Mouse (Mus musculus) forelimb bud, embryonic 11.5 days (tissue): ENCODE measurements around the gene Pdxdc1.
"Not testable (repeated sequence)": the region's sequence is repeated elsewhere in the genome, so short reads cannot be mapped to it uniquely, and the experiment has no call there.

Experiments
- DNase-seq: peaks from one replicate; pipeline ENCODE4 v3.0.0-alpha.2; 2012; ENCODE audit warnings: low read depth, low spot score

Gene Pdxdc1

DNA sequence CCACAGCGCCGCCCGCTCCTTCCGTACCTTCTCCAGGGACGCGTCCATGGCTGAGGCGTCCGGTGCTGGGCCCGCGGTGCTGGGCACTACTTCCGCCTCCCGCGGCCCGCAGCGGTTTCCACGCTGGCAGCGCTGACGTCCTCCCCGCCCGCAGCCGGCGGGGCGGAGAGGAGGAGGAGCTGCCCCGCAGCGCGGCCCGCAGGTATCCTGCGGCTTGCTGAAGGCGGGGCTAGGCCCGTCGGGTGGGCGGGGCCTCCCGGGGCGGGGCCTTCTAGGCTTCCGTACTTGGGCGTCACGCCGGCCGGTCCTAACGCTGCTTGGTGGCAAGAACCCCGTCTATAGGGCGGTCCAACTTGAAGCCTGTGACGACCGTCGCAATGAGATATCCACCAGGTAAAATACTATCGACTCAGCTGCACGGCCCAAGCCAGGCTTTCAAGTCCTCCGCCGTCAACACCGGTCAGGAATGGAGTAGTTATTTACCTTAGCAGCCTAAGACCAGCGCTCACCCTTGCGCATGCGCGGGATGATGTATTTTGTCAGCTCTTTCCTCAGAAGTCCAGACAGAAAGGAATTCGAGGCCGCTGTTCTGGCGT is at the start of gene Pdxdc1, which contains the start of gene Mpv17l:
Pdxdc1 (minus strand) TSS at position 244 of the 596 bp plus-strand sequence.
Mpv17l (plus strand) TSS at position 274 of the 596 bp plus-strand sequence.
- DNase-seq, result peak; percentile 94

DNA sequence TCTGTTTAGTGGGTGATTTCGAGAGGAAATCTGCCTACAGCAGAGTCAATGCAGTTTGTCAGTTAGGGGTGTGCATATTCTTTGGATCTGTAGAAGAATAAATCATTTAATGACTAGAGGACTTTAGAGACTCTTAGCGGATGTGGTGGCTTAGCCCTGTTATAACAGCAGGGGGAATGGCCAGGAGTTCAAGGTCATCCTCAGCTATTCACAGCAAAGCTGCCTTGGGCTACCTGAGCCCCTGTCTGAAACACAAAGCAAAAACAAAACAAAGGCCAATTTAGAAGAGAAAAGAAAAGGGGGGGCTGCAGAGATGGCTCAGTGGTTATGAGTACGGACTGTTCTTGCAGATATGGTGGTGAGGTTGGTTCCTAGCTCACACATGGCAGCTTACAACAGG is 48.3 kb upstream of the Pdxdc1 start:
- DNase-seq, result no peak

DNA sequence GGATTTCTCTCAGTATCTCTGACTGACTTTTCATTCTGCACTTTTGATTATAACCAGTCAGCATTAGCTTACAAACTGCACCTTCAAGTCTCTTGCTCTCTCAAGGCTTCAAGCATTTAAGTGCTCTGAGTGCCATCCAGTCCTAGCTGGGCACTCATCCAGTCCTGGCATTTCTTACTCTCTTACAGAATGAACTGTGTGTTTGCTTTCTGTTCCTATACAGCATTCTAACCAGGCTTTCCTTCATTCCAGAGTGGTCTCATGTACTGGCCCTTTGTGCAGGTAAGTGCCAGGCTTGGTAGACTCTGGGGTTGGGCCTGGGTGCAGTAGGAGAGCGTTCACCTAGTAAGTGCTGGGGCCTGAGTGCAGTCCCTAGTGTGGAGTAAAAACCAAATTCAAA is 43.4 kb upstream of the Pdxdc1 start:
- DNase-seq, result no peak

GRCm38 (mm10) chr16:13945153-13945552 is 42.2 kb upstream of the Pdxdc1 start:
- DNase-seq, result no peak

DNA sequence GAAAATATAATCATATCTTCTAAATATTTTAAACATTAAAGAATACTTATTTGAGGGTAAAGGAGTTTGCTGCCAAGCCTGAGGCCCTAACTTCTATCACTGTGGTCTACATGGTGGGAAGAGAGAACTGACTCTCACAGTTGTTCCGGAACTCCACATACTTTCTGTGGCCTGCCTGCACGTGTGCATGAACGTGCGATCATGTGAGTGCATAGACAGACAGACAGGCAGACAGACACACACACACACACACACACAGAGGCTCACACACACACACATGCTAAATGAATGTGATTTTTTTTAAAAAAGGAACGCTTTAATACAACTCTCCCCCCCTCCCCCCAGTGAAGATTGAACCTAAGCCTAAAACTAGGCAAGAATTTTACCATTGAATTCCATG is 41.8 kb upstream of the Pdxdc1 start:
- DNase-seq, result no peak

- DNase-seq, result no peak
Measured at GRCm38 (mm10) chr16:13944178-13944577, 41.2 kb upstream of the Pdxdc1 start.

DNA sequence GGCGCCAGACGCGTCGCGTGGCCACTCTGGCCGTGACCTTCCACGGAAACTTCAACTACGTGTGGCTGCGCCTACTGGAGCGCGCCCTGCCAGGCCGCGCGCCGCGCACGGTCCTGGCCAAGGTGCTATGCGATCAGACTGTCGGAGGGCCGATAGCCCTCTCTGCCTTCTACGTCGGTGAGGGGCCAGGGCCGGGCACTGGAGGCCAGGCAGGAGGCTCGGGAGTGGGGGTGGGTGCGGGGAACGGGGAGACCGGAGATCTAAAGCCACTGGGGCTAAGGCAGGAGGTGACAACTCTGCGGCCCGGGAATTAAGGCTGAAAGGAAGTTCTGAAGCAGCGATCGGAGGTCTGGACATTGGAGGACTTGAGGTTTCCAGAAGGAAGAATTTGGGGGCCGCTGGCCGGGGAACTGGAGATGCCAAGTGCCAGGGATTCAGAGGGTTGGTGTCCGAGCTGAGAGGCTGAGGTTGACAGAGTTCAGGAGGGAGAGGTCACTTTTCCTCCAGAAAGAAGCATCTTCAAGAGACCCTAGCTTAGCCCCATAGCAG is 38.0 kb upstream of the Pdxdc1 start:
- DNase-seq, result no peak

- DNase-seq, result peak; percentile 68
Measured at GRCm38 (mm10) chr16:13940139-13940846, 37.4 kb upstream of the Pdxdc1 start.

- no peak for DNase-seq
Measured at GRCm38 (mm10) chr16:13927456-13928075, 24.6 kb upstream of the Pdxdc1 start.

GRCm38 (mm10) chr16:13922966-13923365 is 20.0 kb upstream of the Pdxdc1 start:
- not testable (repeated sequence) for DNase-seq

GRCm38 (mm10) chr16:13922499-13922898 is 19.6 kb upstream of the Pdxdc1 start:
- not testable (repeated sequence) for DNase-seq

DNA sequence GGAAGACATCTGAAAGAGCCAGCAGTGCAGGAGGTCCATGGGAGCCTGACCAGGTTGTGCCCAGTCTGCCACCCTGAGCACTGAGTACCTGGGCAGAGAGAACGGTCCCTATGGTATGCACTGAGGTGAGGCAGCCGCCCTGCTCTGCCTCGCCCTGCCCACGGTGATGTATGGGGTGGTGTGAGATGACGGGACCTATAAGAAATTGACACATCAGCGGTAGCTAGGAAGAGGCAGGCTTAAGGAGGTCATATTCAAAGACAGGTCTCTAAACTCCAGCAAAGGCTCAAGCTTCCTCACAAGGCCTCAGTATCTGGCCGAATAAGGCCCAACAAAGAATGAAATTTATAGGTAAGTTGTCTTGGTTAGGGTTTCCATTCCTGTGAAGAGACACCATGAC is 18.9 kb upstream of the Pdxdc1 start:
- no peak for DNase-seq

GRCm38 (mm10) chr16:13921063-13921462 is 18.1 kb upstream of the Pdxdc1 start:
- no peak for DNase-seq

GRCm38 (mm10) chr16:13920093-13920492 is 17.2 kb upstream of the Pdxdc1 start:
- no peak for DNase-seq

DNA sequence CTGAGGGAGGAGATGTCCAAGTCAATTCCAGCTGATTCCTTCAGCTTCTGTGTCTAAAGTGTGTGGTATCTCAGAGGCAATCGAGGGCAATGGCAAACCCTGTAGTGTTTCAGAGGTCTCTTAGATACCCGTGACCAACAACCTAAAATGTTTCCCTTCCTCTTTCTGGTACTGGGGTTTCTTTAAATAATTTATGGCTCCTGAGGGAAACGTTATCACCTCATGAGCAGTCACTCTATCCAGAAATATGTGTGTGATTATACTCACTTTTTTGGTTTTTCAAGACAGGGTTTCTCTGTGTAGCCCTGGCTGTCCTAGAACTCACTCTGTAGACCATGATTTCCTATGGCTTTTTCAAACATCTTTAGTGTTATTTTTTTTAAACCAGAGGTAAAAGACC is 4.4 kb upstream of the Pdxdc1 start:
- DNase-seq, result no peak

DNA sequence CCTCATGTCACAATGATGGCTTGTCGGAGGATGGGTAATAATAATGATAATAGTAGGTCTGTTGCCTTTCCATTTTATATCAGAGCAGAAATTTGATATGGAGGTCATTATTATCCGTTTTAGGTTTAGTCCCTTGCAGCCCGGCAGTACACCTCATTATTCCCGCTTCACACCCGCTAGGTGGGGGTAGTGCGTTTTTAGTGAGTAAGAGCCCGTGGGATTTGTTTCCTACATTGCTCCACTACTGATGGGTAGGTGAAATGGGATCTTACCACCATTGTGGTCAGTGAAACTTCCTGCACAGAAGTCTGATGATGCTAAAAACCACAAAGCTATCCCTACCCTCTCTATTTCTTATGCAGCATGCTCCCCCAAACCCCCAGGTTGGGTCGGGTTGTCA is 557 bp upstream of the Pdxdc1 start:
- no peak for DNase-seq

DNA sequence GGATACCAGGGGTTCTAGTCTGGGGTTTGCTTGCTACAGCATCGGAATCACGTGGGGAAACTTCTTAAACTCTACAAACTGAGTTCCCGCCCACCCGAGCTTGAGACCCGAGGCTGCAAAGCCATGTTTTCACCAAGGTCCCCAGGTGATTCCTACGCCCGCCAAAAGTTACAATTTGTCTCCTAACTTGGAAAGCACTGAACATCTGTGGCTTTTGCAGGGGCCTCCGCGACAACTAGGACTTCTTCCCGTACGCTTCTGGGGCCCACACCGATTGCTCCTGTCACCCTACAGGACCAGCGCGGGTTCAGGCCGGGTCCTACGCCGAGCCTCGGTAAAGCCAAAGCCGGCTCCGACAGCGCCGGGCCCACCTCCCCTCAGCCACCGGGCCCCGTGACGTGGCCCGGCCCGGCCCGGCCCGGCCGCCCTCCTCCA is 517 bp downstream of the Pdxdc1 start:
- peak; percentile 33 for DNase-seq

DNA sequence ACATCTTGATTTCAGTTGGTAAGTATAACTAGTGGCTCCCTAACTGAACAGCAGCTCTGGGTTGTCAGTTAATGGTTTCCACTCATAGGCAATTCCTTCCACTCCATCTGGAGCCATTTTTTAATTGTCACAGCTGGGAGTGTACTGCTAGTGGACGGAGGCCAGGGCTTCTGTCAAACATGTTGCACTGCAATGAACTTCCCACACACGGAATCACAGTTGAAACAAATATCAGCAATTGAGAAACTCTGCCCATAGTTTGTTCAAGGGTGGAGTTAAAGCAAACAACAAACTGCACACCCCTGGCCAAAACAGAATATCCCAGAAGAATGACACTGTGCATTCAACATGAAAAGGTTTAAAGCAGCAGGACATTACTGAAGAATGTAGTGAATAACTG is 4.0 kb downstream of the Pdxdc1 start:
- DNase-seq, result no peak

- DNase-seq, result no peak
Measured at GRCm38 (mm10) chr16:13896357-13896756, 6.6 kb downstream of the Pdxdc1 start.

DNA sequence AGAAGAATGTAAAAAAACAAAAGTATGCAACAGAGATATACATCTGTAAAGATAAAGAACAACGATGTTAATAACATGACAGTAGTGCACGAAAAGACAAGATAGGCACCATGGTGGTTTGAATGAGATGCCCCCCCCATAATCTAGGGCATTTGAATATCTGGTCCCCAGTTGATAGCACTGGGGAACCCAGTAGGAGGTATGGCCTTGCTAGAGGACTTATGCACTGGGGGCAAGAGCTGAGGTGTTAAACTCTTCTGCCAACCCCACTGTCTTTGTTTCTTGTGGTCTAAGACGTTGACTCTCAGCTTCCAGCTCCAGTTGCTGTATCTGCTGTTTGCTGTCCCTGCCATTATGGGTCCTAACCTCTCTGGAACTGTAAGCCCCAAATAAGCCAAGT is 7.2 kb downstream of the Pdxdc1 start:
- no peak for DNase-seq

DNA sequence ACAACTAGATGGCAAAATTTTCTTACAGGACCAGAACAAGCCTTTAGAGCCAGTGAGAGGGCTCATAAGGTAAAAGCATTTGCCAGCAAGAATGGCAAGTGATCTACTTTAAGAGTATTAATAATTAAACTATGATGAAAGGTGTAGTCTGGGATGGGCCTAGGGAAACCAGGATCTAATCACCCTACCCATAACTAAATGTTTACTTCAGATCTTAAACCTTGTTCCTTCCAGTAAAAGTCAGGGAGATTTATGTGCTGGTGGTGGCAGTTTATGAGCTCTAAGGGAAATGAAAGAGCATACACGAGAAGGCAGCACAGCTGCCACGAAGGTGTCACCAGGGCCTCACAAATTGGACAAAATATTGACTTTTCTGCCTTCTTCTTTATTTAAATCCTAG is 8.8 kb downstream of the Pdxdc1 start:
- DNase-seq, result peak; percentile 44

GRCm38 (mm10) chr16:13892850-13893249 is 10.1 kb downstream of the Pdxdc1 start:
- no peak for DNase-seq

- no peak for DNase-seq
Measured at GRCm38 (mm10) chr16:13890449-13890848, 12.5 kb downstream of the Pdxdc1 start.
